Mouse (Mus musculus) C2C12 (cell line): ENCODE results near the gene Stim1.

Experiments
- CEBPB ChIP-seq: IDR thresholded peaks from one replicate; pipeline ENCODE4 v1.6.1; 2011; ENCODE audit warnings: low read depth, mild to moderate bottlenecking, control low read depth, moderate library complexity
- CTCF ChIP-seq: IDR thresholded peaks from one replicate; pipeline ENCODE4 v1.5.1; 2011; ENCODE audit not compliant: control insufficient read depth, insufficient read depth, insufficient read length
- FOSL1 ChIP-seq: IDR thresholded peaks from one replicate; pipeline ENCODE4 v1.8.0; 2011; ENCODE audit warnings: mild to moderate bottlenecking, low read length; ENCODE audit not compliant: poor library complexity, insufficient read depth, severe bottlenecking
- MAX ChIP-seq: IDR thresholded peaks from one replicate; pipeline ENCODE4 v1.6.1; 2011; ENCODE audit warnings: mild to moderate bottlenecking, control low read depth
- MYOD1 ChIP-seq: IDR thresholded peaks from one replicate; pipeline ENCODE4 v1.6.1; 2011; ENCODE audit warnings: low read depth; ENCODE audit not compliant: control insufficient read depth, insufficient read length
- MYOG ChIP-seq: IDR thresholded peaks from one replicate; pipeline ENCODE4 v1.6.1; 2011; ENCODE audit not compliant: control insufficient read depth, insufficient read length; ENCODE audit errors: extremely low read depth
- USF1 ChIP-seq: IDR thresholded peaks from one replicate; pipeline ENCODE4 v1.6.1; 2011; ENCODE audit warnings: low read depth, mild to moderate bottlenecking, control low read depth, moderate library complexity

- TF ChIP-seq CTCF (no peak), MAX (no peak), USF1 (no peak), MYOG (no peak), CEBPB (no peak), MYOD1 (no peak), FOSL1 (no peak)
Observed at GRCm38 (mm10) chr7:102302471-102302870, 34.9 kb downstream of the Stim1 start.
